Mouse (Mus musculus) skeletal muscle tissue, postnatal 0 days (tissue): ENCODE results near the gene Olfr360. TPM values are rescaled to one million over a fixed set of nuclear protein-coding genes. Genes with fewer than 3 reads are reported as not detected.

Source experiments
- polyA plus RNA-seq: library from polyadenylated mRNA; unstranded; fragments of >200 nt; fragmentation: Nextera tagmentation; extraction: Ambion mirVana; gene quantifications from 2 replicates; pipeline ENCODE4 v1.2.1, GENCODE M21; 2015

Olfr360 gene
- not detected in 2 replicates for polyA plus RNA-seq

GRCm38 (mm10) chr2:37065446-37065845 lies at the start of gene Olfr360:
Olfr360 (plus strand) TSS chr2:37065746.

GRCm38 (mm10) chr2:37089190-37089589 lies 23.6 kb downstream of the Olfr360 start, which contains the start of gene Olfr361:
Olfr361 (minus strand) TSS chr2:37089290.

GRCm38 (mm10) chr2:37117810-37118209 lies 52.3 kb downstream of the Olfr360 start, which contains the start of gene Olfr362:
Olfr362 (minus strand) TSS chr2:37117910.

Other genes starting within 250 kb of the Olfr360 start
- gene Olfr3, start 248.7 kb upstream of the Olfr360 start, polyA plus RNA-seq: not detected in 2 replicates
- not detected in 2 replicates for gene Olfr350, start 219.4 kb upstream of the Olfr360 start, polyA plus RNA-seq
- gene Olfr351, start 203.1 kb upstream of the Olfr360 start, polyA plus RNA-seq: not detected in 2 replicates
- not detected in 2 replicates for gene Olfr352, start 197.3 kb upstream of the Olfr360 start, polyA plus RNA-seq
- gene Olfr353, start 172.8 kb upstream of the Olfr360 start, polyA plus RNA-seq: not detected in 2 replicates
- not detected in 2 replicates for gene Olfr354, start 160.1 kb upstream of the Olfr360 start, polyA plus RNA-seq
- gene Olfr355, start 136.8 kb upstream of the Olfr360 start, polyA plus RNA-seq: not detected in 2 replicates
- not detected in 2 replicates for gene Olfr356, start 128.6 kb upstream of the Olfr360 start, polyA plus RNA-seq
- gene Olfr357, start 71.9 kb upstream of the Olfr360 start, polyA plus RNA-seq: not detected in 2 replicates
- not detected in 2 replicates for gene Olfr358, start 56.4 kb upstream of the Olfr360 start, polyA plus RNA-seq
- not detected in 2 replicates for gene Olfr361, start 23.5 kb downstream of the Olfr360 start, polyA plus RNA-seq
- gene Olfr362, start 52.2 kb downstream of the Olfr360 start, polyA plus RNA-seq: not detected in 2 replicates
- gene Olfr364-ps1, start 73.6 kb downstream of the Olfr360 start, polyA plus RNA-seq: not detected in 2 replicates
- not detected in 2 replicates for gene Olfr365, start 122.5 kb downstream of the Olfr360 start, polyA plus RNA-seq
- not detected in 2 replicates for gene Olfr366, start 145.8 kb downstream of the Olfr360 start, polyA plus RNA-seq